Mouse (Mus musculus) cerebellum, adult 2 months (tissue): Measurements from ENCODE around the gene Wfdc3. TPM values are rescaled to one million over a fixed set of nuclear protein-coding genes. Genes with fewer than 3 reads are reported as not detected.

Experiments
- DNase-seq, 2 experiments: peaks; one replicate each; pipeline ENCODE4 v3.0.0; 2021
- H3K27ac ChIP-seq: fragments of 200-500 bp; 2 replicates; pipeline ENCODE4 v1.5.1; 2012; ENCODE audit warnings: low read length, control low read depth, inconsistent platforms; ENCODE audit not compliant: insufficient read depth
- H3K27me3 ChIP-seq: fragments of 200-500 bp; 2 replicates; pipeline ENCODE4 v1.6.1; 2012; ENCODE audit warnings: inconsistent platforms, mild to moderate bottlenecking, low read length, moderate library complexity; ENCODE audit not compliant: control insufficient read depth, insufficient read depth
- H3K4me1 ChIP-seq: fragments of 200-500 bp; 2 replicates; pipeline ENCODE4 v1.6.1; 2011; ENCODE audit warnings: low read length; ENCODE audit not compliant: control insufficient read depth, insufficient read depth
- H3K4me3 ChIP-seq: fragments of 200-500 bp; replicated peaks from 2 replicates; pipeline ENCODE3; 2011; ENCODE audit warnings: mild to moderate bottlenecking, low read depth, low read length, control low read depth; ENCODE audit not compliant: insufficient read depth
- CTCF ChIP-seq: fragments of 200-500 bp; IDR thresholded peaks from 2 replicates; pipeline ENCODE4 v1.5.1; 2011; ENCODE audit warnings: low read depth, mild to moderate bottlenecking, control low read depth, low read length, moderate library complexity, borderline replicate concordance; ENCODE audit not compliant: insufficient read depth
- POLR2A ChIP-seq: fragments of 200-500 bp; IDR thresholded peaks from 2 replicates; pipeline ENCODE4 v1.6.1; 2011; ENCODE audit warnings: low read length, control low read depth, borderline replicate concordance; ENCODE audit not compliant: insufficient read depth
- WGBS: fragments of 180-500 bp; shearing (Covaris S2); methylation state at CpG from one replicate; pipeline ENCODE4 v1.1.7; 2018; 5-methylcytosine and 5-hydroxymethylcytosine counted together
- polyA plus RNA-seq: library from polyadenylated mRNA; depleted of rRNA; stranded (reverse); fragments of >200 nt; gene quantifications from 2 replicates; pipeline ENCODE4 v1.2.3, GENCODE M21; 2012

The Wfdc3 gene
- polyA plus RNA-seq, 1 experiment: 0.93 TPM

GRCm38 (mm10) chr2:164773229-164773988, 27.7 kb upstream of the Wfdc3 start:
- no peak for DNase-seq
- H3K4me3 ChIP-seq: no peak overlapping the region
- no peak overlapping the region for H3K27ac ChIP-seq
- no peaks in the 10 kb centered on the region for H3K27me3 ChIP-seq
- H3K4me1 ChIP-seq: peaks cover 1% of the 10 kb centered on the region; the same call in 1 of the 2 replicates
- WGBS: 80% methylated on average over 14 of the region's 14 CpGs
- TF ChIP-seq CTCF (no peak), POLR2A (no peak)

- Histone ChIP-seq H3K27me3 (no peaks in the 10 kb centered on the region), H3K27ac (no peak overlapping the region), H3K4me1 (no peaks in the 10 kb centered on the region), H3K4me3 (no peak overlapping the region)
- 59% methylated on average over 8 of the region's 8 CpGs for whole genome bisulfite sequencing
- no peak for DNase-seq
- no peak for TF ChIP-seq CTCF
- TF ChIP-seq POLR2A: no peak
These were observed 25.4 kb upstream of the Wfdc3 start for GRCm38 (mm10) chr2:164771123-164771522.

- no peaks in the 10 kb centered on the region for H3K4me1 ChIP-seq
- TF ChIP-seq CTCF (no peak), POLR2A (no peak)
- no peak overlapping the region for H3K27ac ChIP-seq
- 2% methylated on average over 15 of the region's 15 CpGs for WGBS
- H3K4me3 ChIP-seq: no peak overlapping the region
- DNase-seq: no peak
- no peaks in the 10 kb centered on the region for H3K27me3 ChIP-seq
These were observed 24.5 kb upstream of the Wfdc3 start for GRCm38 (mm10) chr2:164770279-164770678.

- Histone ChIP-seq H3K4me1 (no peaks in the 10 kb centered on the region), H3K27ac (no peak within 1 kb of the TSS), H3K27me3 (no peaks in the 10 kb centered on the region), H3K4me3 (peak within 1 kb of the TSS; percentile 66)
- 2% methylated on average over 53 of the region's 53 CpGs for WGBS
- no peak for TF ChIP-seq CTCF
- no peak for TF ChIP-seq POLR2A
- peak; percentile 98 to 99 for DNase-seq
These were observed 23.7 kb upstream of the Wfdc3 start, which contains the start of gene Ube2c for GRCm38 (mm10) chr2:164769258-164770037. TSS of gene Ube2c (plus strand) at chr2:164769898.

GRCm38 (mm10) chr2:164767812-164768540, 22.2 kb upstream of the Wfdc3 start:
- no peak for DNase-seq
- TF ChIP-seq POLR2A (no peak), CTCF (no peak)
- WGBS: 58% methylated on average over 15 of the region's 15 CpGs
- no peak overlapping the region for H3K4me3 ChIP-seq
- H3K27ac ChIP-seq: no peak overlapping the region
- no peaks in the 10 kb centered on the region for H3K27me3 ChIP-seq
- no peaks in the 10 kb centered on the region for H3K4me1 ChIP-seq

- no peak for DNase-seq
- TF ChIP-seq POLR2A (no peak), CTCF (no peak)
- no peak overlapping the region for H3K4me3 ChIP-seq
- no peaks in the 10 kb centered on the region for H3K27me3 ChIP-seq
- 29% methylated on average over 3 of the region's 3 CpGs for WGBS
- no peak overlapping the region for H3K27ac ChIP-seq
- H3K4me1 ChIP-seq: peaks cover 10% of the 10 kb centered on the region; the same call in 1 of the 2 replicates
These were observed 20.1 kb upstream of the Wfdc3 start for GRCm38 (mm10) chr2:164765841-164766240.

- Histone ChIP-seq H3K4me3 (no peak overlapping the region), H3K27me3 (no peaks in the 10 kb centered on the region), H3K4me1 (peaks cover 10% of the 10 kb centered on the region; the same call in 1 of the 2 replicates), H3K27ac (no peak overlapping the region)
- 84% methylated on average over 7 of the region's 7 CpGs for whole genome bisulfite sequencing
- no peak for TF ChIP-seq POLR2A
- DNase-seq: no peak
These were observed 16.9 kb upstream of the Wfdc3 start for GRCm38 (mm10) chr2:164762593-164762992.
